Mouse (Mus musculus): Measurements from ENCODE around the gene Cpxm2. TPM values are rescaled to one million over a fixed set of nuclear protein-coding genes. Genes with fewer than 3 reads are reported as not detected.

The Cpxm2 gene
- total RNA-seq, 1 experiment from 2014 or later: not detected

Other genes starting within 250 kb of the Cpxm2 start
- not detected in 2 replicates for gene Gpr26, start 188.3 kb downstream of the Cpxm2 start, total RNA-seq (2017)
- gene Chst15, start 162.5 kb upstream of the Cpxm2 start, total RNA-seq (2017): 14.7 and 14.9 TPM in 2 replicates

Data from hematopoietic stem cell, adult 5-6 weeks (primary cell).